Mouse (Mus musculus) liver, embryonic 14.5 days (tissue): ENCODE results near the gene St5. TPM values are rescaled to one million over a fixed set of nuclear protein-coding genes. Genes with fewer than 3 reads are reported as not detected.
A peak's percentile ranks its signal among the peaks of the same experiment; 100 is the strongest.

Experiments used
- ATAC-seq: fragments of 200-750 bp; cut with Nextera tagmentation; 2 replicates; pipeline ENCODE4 v1.8.0; 2017; ENCODE audit warnings: moderate number of reproducible peaks, mild to moderate bottlenecking, moderate library complexity; ENCODE audit not compliant: insufficient read depth
- DNase-seq, 3 experiments: peaks; one replicate each; pipeline ENCODE4 v3.0.0-alpha.2; 2012 to 2013; ENCODE audit warnings: low read depth in 3 of 3, low spot score in 3 of 3
- H3K27ac ChIP-seq: fragments of 300-500 bp; sonication (generic); 2 replicates; pipeline ENCODE4 v1.5.1; 2014; ENCODE audit warnings: moderate library complexity, mild to moderate bottlenecking, control low read depth, inconsistent platforms
- H3K27me3 ChIP-seq: fragments of 300-500 bp; sonication (generic); 2 replicates; pipeline ENCODE4 v1.6.1; 2014; ENCODE audit warnings: mild to moderate bottlenecking, low read length, moderate library complexity; ENCODE audit not compliant: control insufficient read depth, insufficient read depth
- H3K36me3 ChIP-seq: fragments of 300-500 bp; sonication (generic); replicated peaks from 2 replicates; pipeline ENCODE4 v1.6.1; 2014; ENCODE audit warnings: low read depth; ENCODE audit not compliant: control insufficient read depth, insufficient read depth
- H3K4me1 ChIP-seq, 2 experiments: fragments of 200-500 bp in 1 of 2; fragments of 300-500 bp in 1 of 2; sonication (generic) in 1 of 2; replicated peaks; 2 replicates each; pipeline ENCODE4 v1.6.1; 2012 to 2014; ENCODE audit warnings: antibody characterized with exemption in 1 of 2, inconsistent platforms in 1 of 2, low read length in 1 of 2; ENCODE audit not compliant: control insufficient read depth in 2 of 2, insufficient read depth in 2 of 2
- H3K4me2 ChIP-seq: fragments of 300-500 bp; sonication (generic); 2 replicates; pipeline ENCODE4 v1.6.1; 2014; ENCODE audit warnings: low read depth, mild to moderate bottlenecking, control low read depth, moderate library complexity
- H3K4me3 ChIP-seq, 2 experiments: fragments of 200-500 bp in 1 of 2; fragments of 300-500 bp in 1 of 2; sonication (generic) in 1 of 2; 2 replicates each; pipeline ENCODE4 v1.5.1; 2012 to 2014; ENCODE audit warnings: low read depth in 2 of 2, low read length in 2 of 2, mild to moderate bottlenecking in 2 of 2, control low read depth in 1 of 2, inconsistent platforms in 1 of 2, moderate library complexity in 1 of 2; ENCODE audit not compliant: insufficient read depth in 1 of 2
- H3K9ac ChIP-seq: fragments of 300-500 bp; sonication (generic); replicated peaks from 2 replicates; pipeline ENCODE4 v1.6.1; 2014; ENCODE audit warnings: mild to moderate bottlenecking, control low read depth, moderate library complexity
- H3K9me3 ChIP-seq: fragments of 300-500 bp; sonication (generic); 2 replicates; pipeline ENCODE4 v1.6.1; 2016; ENCODE audit warnings: low read length, mixed read lengths; ENCODE audit not compliant: control insufficient read depth
- CTCF ChIP-seq: IDR thresholded peaks from 2 replicates; pipeline ENCODE4 v1.5.1; 2016; ENCODE audit warnings: antibody characterized with exemption, low read depth, control low read depth
- EP300 ChIP-seq: IDR thresholded peaks from 2 replicates; pipeline ENCODE4 v1.6.1; 2016; ENCODE audit warnings: antibody characterized with exemption, low read depth
- WGBS: fragments of 180-500 bp; shearing (Covaris S2); extraction: QIAGEN DNeasy Blood & Tissue Kit; methylation state at CpG from one replicate; pipeline ENCODE4 v1.1.7; 2014; ENCODE audit not compliant: insufficient replicate concordance; 5-methylcytosine and 5-hydroxymethylcytosine counted together
- polyA plus RNA-seq, 2 experiments: library from polyadenylated mRNA; depleted of rRNA in 1 of 2; stranded (reverse) in 1 of 2; unstranded in 1 of 2; fragments of >200 nt; fragmentation: Nextera tagmentation in 1 of 2; extraction: Ambion mirVana in 1 of 2; gene quantifications; 2 replicates each; pipeline versions ENCODE4 v1.2.1 to v1.2.3; 2012 to 2014

Gene St5
- polyA plus RNA-seq, 2 experiments: 13.8 to 14.0 TPM

DNA sequence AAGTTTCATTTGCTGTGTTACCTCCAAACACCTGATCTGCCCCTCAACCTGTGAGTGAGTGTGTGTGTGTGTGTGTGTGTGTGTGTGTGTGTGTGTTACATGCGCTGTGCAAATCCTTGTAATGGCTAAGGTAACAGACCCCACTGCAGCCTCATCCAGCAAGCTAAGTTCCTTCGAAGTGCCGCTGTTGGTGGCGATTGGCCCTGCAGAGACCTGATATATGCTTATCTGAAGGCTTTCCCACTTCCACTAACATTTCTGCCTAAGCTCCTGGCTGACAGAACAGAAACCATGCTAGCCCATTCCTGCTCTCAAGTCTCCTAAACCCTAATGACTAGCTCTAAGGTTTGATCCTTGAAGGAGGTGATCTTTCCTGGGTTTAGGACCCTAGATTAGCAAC lies 103.4 kb downstream of the St5 start:
- peak overlapping the region; percentile 64 for H3K4me2 ChIP-seq
- peak; percentile 38 for ATAC-seq
- peaks cover 61 to 65% of the 10 kb centered on the region in 2 experiments for H3K4me1 ChIP-seq
- TF ChIP-seq EP300 (peak; percentile 68), CTCF (no peak)
- H3K9me3 ChIP-seq: no peaks in the 10 kb centered on the region
- no peaks in the 10 kb centered on the region for H3K36me3 ChIP-seq
- H3K27me3 ChIP-seq: no peaks in the 10 kb centered on the region
- peak overlapping the region; percentile 86 for H3K27ac ChIP-seq
- H3K9ac ChIP-seq: peak overlapping the region; percentile 60
- peak overlapping the region; percentile 25 to 33 for H3K4me3 ChIP-seq
- peak in 2 of 3 experiments; percentile 49 to 50 for DNase-seq
- 28% methylated on average over 4 of the region's 4 CpGs for WGBS

DNA sequence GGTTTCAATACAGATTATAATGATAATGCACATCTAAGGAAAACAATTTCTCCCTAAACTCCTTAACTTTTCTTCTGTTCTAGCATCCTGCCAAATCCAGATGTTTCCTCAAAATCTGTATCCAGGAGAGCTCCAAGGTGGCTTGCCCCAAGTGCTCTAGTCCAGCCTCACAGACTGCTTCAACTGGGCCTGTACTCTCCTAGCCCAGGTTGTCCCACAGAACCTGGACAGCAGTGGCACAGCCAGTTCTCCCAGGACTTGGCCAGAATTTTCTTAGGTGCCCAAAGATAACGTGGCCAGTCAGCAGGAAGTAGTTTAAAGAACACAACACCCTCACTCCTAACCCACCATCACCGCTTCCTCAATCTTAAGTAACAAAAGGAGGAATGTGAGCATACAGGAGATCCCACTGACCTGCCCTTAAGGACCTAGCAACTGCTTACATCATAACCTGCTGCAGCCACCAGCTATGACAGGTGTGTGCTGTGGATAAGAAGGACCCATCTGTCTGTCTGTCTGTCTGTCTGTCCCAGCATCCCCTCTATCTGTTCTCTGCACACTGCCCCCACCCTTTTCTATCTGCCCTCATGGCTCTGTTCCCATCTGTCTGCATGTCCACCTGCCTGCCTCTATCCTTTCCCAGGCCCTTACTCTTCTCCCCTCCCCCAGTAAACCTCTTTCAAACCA lies 108.4 kb downstream of the St5 start:
- Histone ChIP-seq H3K9me3 (no peaks in the 10 kb centered on the region), H3K27ac (peak overlapping the region; percentile 68), H3K4me3 (no peak overlapping the region), H3K9ac (peak overlapping the region; percentile 25), H3K4me2 (peak overlapping the region; percentile 51), H3K4me1 (peaks cover 53 to 73% of the 10 kb centered on the region in 2 experiments), H3K36me3 (no peaks in the 10 kb centered on the region), H3K27me3 (no peaks in the 10 kb centered on the region)
- peak; percentile 80 to 85 (median 85) for DNase-seq
- 24% methylated on average over 2 of the region's 2 CpGs for WGBS
- TF ChIP-seq EP300: peak; percentile 98
- no peak for TF ChIP-seq CTCF
- ATAC-seq: peak; percentile 93

- DNase-seq (no peak), ATAC-seq (no peak)
- peak overlapping the region; percentile 13 for H3K4me2 ChIP-seq
- peak; percentile 52 for TF ChIP-seq EP300
- no peak for TF ChIP-seq CTCF
- no peaks in the 10 kb centered on the region for H3K36me3 ChIP-seq
- peak overlapping the region; percentile 68 for H3K27ac ChIP-seq
- H3K9me3 ChIP-seq: no peaks in the 10 kb centered on the region
- H3K4me1 ChIP-seq: peaks cover 43 to 70% of the 10 kb centered on the region in 2 experiments
- H3K27me3 ChIP-seq: no peaks in the 10 kb centered on the region
- no peak overlapping the region for H3K4me3 ChIP-seq
- H3K9ac ChIP-seq: peak overlapping the region; percentile 50; the same call in 1 of the 2 replicates
Observed at GRCm38 (mm10) chr7:109593992-109594391, 109.4 kb downstream of the St5 start.

DNA sequence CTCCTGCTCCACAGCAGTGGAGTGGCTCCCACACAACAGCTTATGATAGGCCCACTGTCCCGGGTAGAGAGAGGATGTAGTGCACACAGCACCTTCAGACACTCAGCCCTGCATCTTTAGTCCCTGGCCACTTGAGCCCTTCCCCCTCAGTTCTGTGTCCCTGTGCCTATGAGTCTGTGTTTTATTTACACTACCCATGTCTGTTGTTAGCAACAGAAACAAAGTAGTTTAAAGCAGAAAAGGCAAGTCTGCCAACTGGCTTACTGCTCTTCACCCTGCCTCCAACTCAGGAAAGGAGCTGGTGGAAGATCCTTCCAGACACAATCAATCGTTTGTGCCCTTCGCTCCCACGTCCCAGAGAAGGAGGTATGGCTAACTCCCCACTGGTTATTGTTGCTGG lies 111.2 kb downstream of the St5 start:
- DNase-seq (no peak), ATAC-seq (no peak)
- Histone ChIP-seq H3K4me3 (no peak overlapping the region), H3K27ac (no peak overlapping the region), H3K9ac (no peak overlapping the region), H3K9me3 (no peaks in the 10 kb centered on the region), H3K27me3 (no peaks in the 10 kb centered on the region), H3K36me3 (no peaks in the 10 kb centered on the region), H3K4me2 (no peak overlapping the region), H3K4me1 (peaks cover 44 to 77% of the 10 kb centered on the region in 2 experiments)
- 58% methylated on average over 4 of the region's 4 CpGs for WGBS
- TF ChIP-seq CTCF (no peak), EP300 (no peak)

- TF ChIP-seq CTCF (no peak), EP300 (no peak)
- H3K9ac ChIP-seq: no peak overlapping the region
- ATAC-seq: no peak
- WGBS: 76% methylated on average over 2 of the region's 2 CpGs
- peaks cover 34 to 64% of the 10 kb centered on the region in 2 experiments for H3K4me1 ChIP-seq
- H3K36me3 ChIP-seq: no peaks in the 10 kb centered on the region
- H3K4me3 ChIP-seq: no peak overlapping the region
- no peak overlapping the region for H3K27ac ChIP-seq
- no peaks in the 10 kb centered on the region for H3K27me3 ChIP-seq
- no peak for DNase-seq
- no peak overlapping the region for H3K4me2 ChIP-seq
- no peaks in the 10 kb centered on the region for H3K9me3 ChIP-seq
Observed at GRCm38 (mm10) chr7:109590576-109590975, 112.8 kb downstream of the St5 start.
